Mouse (Mus musculus): ENCODE results near the gene Slc25a18. TPM values are rescaled to one million over a fixed set of nuclear protein-coding genes. Genes with fewer than 3 reads are reported as not detected.
A peak's percentile ranks its signal among the peaks of the same experiment; 100 is the strongest.
"Not testable (repeated sequence)": the region's sequence is repeated elsewhere in the genome, so short reads cannot be mapped to it uniquely, and the experiment has no call there.

Gene Slc25a18
- total RNA-seq, 2 experiments from 2014 or later: not detected

- peak; percentile 24 for ATAC-seq (replicated peaks; ENCODE audit: poor library complexity)
Observed at GRCm38 (mm10) chr6:120795422-120796086, 22.2 kb downstream of the Slc25a18 start.

GRCm38 (mm10) chr6:120796111-120796510 is 22.7 kb downstream of the Slc25a18 start:
- ATAC-seq (replicated peaks; ENCODE audit: poor library complexity): no peak

- no peak for ATAC-seq (replicated peaks; ENCODE audit: poor library complexity)
Observed at GRCm38 (mm10) chr6:120798019-120798418, 24.6 kb downstream of the Slc25a18 start.

- ATAC-seq (replicated peaks; ENCODE audit: poor library complexity): no peak
Observed at GRCm38 (mm10) chr6:120798905-120799304, 25.5 kb downstream of the Slc25a18 start.

GRCm38 (mm10) chr6:120799581-120800041 is 26.2 kb downstream of the Slc25a18 start:
- no peak for ATAC-seq (replicated peaks; ENCODE audit: poor library complexity)

GRCm38 (mm10) chr6:120806999-120807737 is 33.8 kb downstream of the Slc25a18 start:
- ATAC-seq (replicated peaks; ENCODE audit: poor library complexity): no peak

- ATAC-seq (replicated peaks; ENCODE audit: poor library complexity): no peak
Observed at GRCm38 (mm10) chr6:120807738-120808081, 34.3 kb downstream of the Slc25a18 start.

GRCm38 (mm10) chr6:120811999-120812398 is 38.6 kb downstream of the Slc25a18 start:
- not testable (repeated sequence) for ATAC-seq (replicated peaks; ENCODE audit: poor library complexity)

- ATAC-seq (replicated peaks; ENCODE audit: poor library complexity): no peak
Observed at GRCm38 (mm10) chr6:120819294-120819693, 45.9 kb downstream of the Slc25a18 start.

- ATAC-seq (replicated peaks; ENCODE audit: poor library complexity): peak; percentile 22; the same call in 1 of the 2 replicates
Observed at GRCm38 (mm10) chr6:120820144-120820543, 46.8 kb downstream of the Slc25a18 start.

GRCm38 (mm10) chr6:120820941-120821340 is 47.6 kb downstream of the Slc25a18 start:
- ATAC-seq (replicated peaks; ENCODE audit: poor library complexity): peak; percentile 38; the same call in 1 of the 2 replicates

- no peak for ATAC-seq (replicated peaks; ENCODE audit: poor library complexity)
Observed at GRCm38 (mm10) chr6:120821715-120822114, 48.3 kb downstream of the Slc25a18 start.

- ATAC-seq (replicated peaks; ENCODE audit: poor library complexity): peak; percentile 91
Observed at GRCm38 (mm10) chr6:120822307-120822928, 49.0 kb downstream of the Slc25a18 start, which contains the start of gene Atp6v1e1. TSS of gene Atp6v1e1 (minus strand) at chr6:120822793.

- peak; percentile 35 for ATAC-seq (replicated peaks; ENCODE audit: poor library complexity)
Observed at GRCm38 (mm10) chr6:120822937-120823614, 49.7 kb downstream of the Slc25a18 start.

GRCm38 (mm10) chr6:120830056-120830455 is 56.7 kb downstream of the Slc25a18 start:
- peak; percentile 70 for ATAC-seq (replicated peaks; ENCODE audit: poor library complexity)

- ATAC-seq (replicated peaks; ENCODE audit: poor library complexity): peak; percentile 49
Observed at GRCm38 (mm10) chr6:120830866-120831608, 57.7 kb downstream of the Slc25a18 start.

- peak; percentile 11 for ATAC-seq (replicated peaks; ENCODE audit: poor library complexity)
Observed at GRCm38 (mm10) chr6:120832097-120832496, 58.7 kb downstream of the Slc25a18 start.

- ATAC-seq (replicated peaks; ENCODE audit: poor library complexity): no peak
Observed at GRCm38 (mm10) chr6:120834766-120835321, 61.5 kb downstream of the Slc25a18 start.

- peak; percentile 63 for ATAC-seq (replicated peaks; ENCODE audit: poor library complexity)
Observed at GRCm38 (mm10) chr6:120835474-120836374, 62.3 kb downstream of the Slc25a18 start, which contains the start of gene Bcl2l13. TSS of gene Bcl2l13 (plus strand) at chr6:120836212.
